ENCODE assay signal across 22 mouse cellular contexts in genomic region chr9:59099738-59100137, GRCm38 (mm10).
"Had no signal": no experiment of that assay in that cellular context is flagged by ENCODE, and none has a peak within 500 bp of the region (broad histone marks: within the 10 kb centered on the region; RNA-seq: fewer than 3 reads in every experiment).

No protein-coding gene starts in this region.

- ATAC-seq: forebrain, postnatal 0 days; hindbrain, postnatal 0 days; intestine, embryonic 16.5 days had no signal

- H3K4me2 ChIP-seq: heart, embryonic 12.5 days; hindbrain, embryonic 13.5 days; hindbrain, embryonic 15.5 days; kidney, embryonic 15.5 days; limb, embryonic 12.5 days had no signal

- H3K36me3 ChIP-seq: heart, embryonic 10.5 days; heart, embryonic 12.5 days; hindbrain, embryonic 13.5 days; hindbrain, embryonic 15.5 days; kidney, embryonic 15.5 days; limb, embryonic 10.5 days; limb, embryonic 12.5 days had no signal

- H3K9me3 ChIP-seq: heart, embryonic 10.5 days; heart, embryonic 12.5 days; hindbrain, embryonic 13.5 days; hindbrain, embryonic 15.5 days; kidney, embryonic 15.5 days; limb, embryonic 10.5 days had no signal

- H3K9ac ChIP-seq: forebrain, postnatal 0 days; heart, embryonic 12.5 days; hindbrain, embryonic 13.5 days; hindbrain, embryonic 15.5 days; kidney, embryonic 15.5 days; limb, embryonic 12.5 days had no signal

- DNase-seq: forebrain, postnatal 0 days; gastrocnemius, postnatal 14 days; heart, adult 18-20 months; heart, postnatal 10 days; kidney, adult 11 months; kidney, adult 2 months; kidney, adult 9 months; kidney, postnatal 14 days; kidney, postnatal 36 days; liver had no signal

- H3K4me3 ChIP-seq: heart, embryonic 10.5 days; heart, embryonic 12.5 days; hindbrain, embryonic 13.5 days; hindbrain, embryonic 15.5 days; kidney, embryonic 15.5 days; layer of hippocampus, adult 2 months; left cerebral cortex, adult 2 months; limb, embryonic 10.5 days; limb, embryonic 12.5 days had no signal

- H3K4me1 ChIP-seq: heart, embryonic 10.5 days had no signal

- H3K27ac ChIP-seq: heart, embryonic 10.5 days; hindbrain, embryonic 13.5 days; hindbrain, embryonic 15.5 days; hindbrain, postnatal 0 days; kidney, embryonic 15.5 days; kidney, postnatal 0 days; layer of hippocampus, adult 2 months; left cerebral cortex, adult 2 months; limb, embryonic 10.5 days; limb, embryonic 12.5 days had no signal

- H3K27me3 ChIP-seq: heart, embryonic 12.5 days; hindbrain, embryonic 13.5 days; hindbrain, embryonic 15.5 days; kidney, embryonic 15.5 days; limb, embryonic 12.5 days had no signal
